Mouse (Mus musculus): ENCODE results near the gene Tfb1m. TPM values are rescaled to one million over a fixed set of nuclear protein-coding genes. Genes with fewer than 3 reads are reported as not detected.

Tfb1m gene
- polyA plus RNA-seq, 1 experiment from 2014 or later, result 14.2 TPM

DNA sequence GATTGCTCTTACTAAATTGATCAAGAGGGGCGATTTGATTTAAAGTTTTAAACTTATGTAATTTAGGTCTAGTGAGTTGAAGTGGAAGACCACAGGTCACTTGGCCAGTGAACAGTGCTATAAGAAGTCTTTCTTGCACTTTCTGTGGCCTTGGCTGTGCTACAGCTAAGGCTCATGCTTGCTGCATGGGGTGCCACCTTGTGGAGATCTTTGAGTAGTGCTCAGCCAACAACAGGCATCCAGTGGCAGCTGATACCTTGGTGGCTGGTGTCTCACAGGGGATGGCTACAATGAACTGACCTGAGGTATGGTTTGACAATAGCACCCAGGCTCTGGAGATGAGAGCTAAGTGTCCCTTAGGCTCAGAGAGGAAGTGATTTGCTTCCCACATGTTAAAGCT lies 47.7 kb downstream of the Tfb1m start:
- ATAC-seq (replicated peaks; ENCODE audit: insufficient number of reproducible peaks, insufficient read depth, low FRiP score, low read depth), result no peak
- Histone ChIP-seq H3K27me3 (no peaks in the 10 kb centered on the region), H3K4me1 (replicated peaks) (no peaks in the 10 kb centered on the region), H3K9me3 (replicated peaks) (no peaks in the 10 kb centered on the region), H3K9ac (no peak overlapping the region), H3K36me3 (no peaks in the 10 kb centered on the region), H3K4me3 (no peak overlapping the region), H3K27ac (no peak overlapping the region), H3K4me2 (no peak overlapping the region)
- WGBS, result 13% methylated on average over 1 of the region's 1 CpGs

DNA sequence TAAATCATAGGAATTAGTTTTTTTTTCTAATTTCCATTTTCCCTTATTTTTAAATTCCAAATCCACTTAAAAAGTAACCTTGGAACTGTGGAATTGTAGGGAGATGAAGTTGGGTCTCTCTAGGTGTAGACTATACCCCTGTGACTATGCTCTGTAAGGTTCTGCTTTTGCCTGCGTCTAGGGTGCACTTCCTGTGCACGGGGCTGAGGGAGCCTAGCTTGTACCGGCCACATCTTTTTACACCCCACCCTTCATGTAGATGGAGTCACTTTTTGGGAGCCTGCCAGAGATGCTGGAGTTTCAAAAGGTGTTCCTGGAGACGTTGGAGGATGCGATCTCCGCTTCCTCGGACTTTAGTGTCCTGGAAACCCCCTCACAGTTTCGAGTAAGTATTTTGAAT lies 51.1 kb downstream of the Tfb1m start:
- no peak overlapping the region for H3K27ac ChIP-seq
- WGBS, result 79% methylated on average over 8 of the region's 8 CpGs
- H3K4me1 ChIP-seq (replicated peaks), result no peaks in the 10 kb centered on the region
- no peaks in the 10 kb centered on the region for H3K27me3 ChIP-seq
- H3K9ac ChIP-seq, result no peak overlapping the region
- H3K9me3 ChIP-seq (replicated peaks), result no peaks in the 10 kb centered on the region
- no peaks in the 10 kb centered on the region for H3K36me3 ChIP-seq
- H3K4me2 ChIP-seq, result no peak overlapping the region
- no peak overlapping the region for H3K4me3 ChIP-seq
- ATAC-seq (replicated peaks; ENCODE audit: insufficient number of reproducible peaks, insufficient read depth, low FRiP score, low read depth), result no peak

DNA sequence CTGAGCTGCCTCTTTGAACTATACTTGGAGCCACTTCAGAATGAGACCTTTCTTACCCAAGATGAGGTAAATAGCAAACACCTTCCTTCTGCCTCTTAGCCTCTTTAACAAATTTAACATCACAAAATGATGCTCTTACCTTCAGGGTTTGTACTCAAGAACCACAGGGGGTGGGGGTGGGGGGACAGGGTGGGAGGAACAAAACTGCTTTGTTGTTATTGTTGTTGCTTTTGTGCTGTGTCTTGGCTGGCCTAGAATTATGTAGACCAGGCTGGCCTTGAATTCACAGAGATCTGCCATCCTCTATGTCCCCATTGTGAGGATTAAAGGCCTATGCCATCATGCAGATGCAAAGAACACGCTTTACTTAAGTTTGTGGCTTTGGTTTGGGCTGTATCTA lies 51.9 kb downstream of the Tfb1m start:
- H3K4me2 ChIP-seq, result no peak overlapping the region
- no peak for ATAC-seq (replicated peaks; ENCODE audit: insufficient number of reproducible peaks, insufficient read depth, low FRiP score, low read depth)
- H3K9me3 ChIP-seq (replicated peaks), result no peaks in the 10 kb centered on the region
- H3K27me3 ChIP-seq, result no peaks in the 10 kb centered on the region
- no peak overlapping the region for H3K4me3 ChIP-seq
- no peaks in the 10 kb centered on the region for H3K4me1 ChIP-seq (replicated peaks)
- no peak overlapping the region for H3K9ac ChIP-seq
- WGBS, result 85% methylated on average over 1 of the region's 1 CpGs
- no peak overlapping the region for H3K27ac ChIP-seq
- H3K36me3 ChIP-seq, result no peaks in the 10 kb centered on the region

DNA sequence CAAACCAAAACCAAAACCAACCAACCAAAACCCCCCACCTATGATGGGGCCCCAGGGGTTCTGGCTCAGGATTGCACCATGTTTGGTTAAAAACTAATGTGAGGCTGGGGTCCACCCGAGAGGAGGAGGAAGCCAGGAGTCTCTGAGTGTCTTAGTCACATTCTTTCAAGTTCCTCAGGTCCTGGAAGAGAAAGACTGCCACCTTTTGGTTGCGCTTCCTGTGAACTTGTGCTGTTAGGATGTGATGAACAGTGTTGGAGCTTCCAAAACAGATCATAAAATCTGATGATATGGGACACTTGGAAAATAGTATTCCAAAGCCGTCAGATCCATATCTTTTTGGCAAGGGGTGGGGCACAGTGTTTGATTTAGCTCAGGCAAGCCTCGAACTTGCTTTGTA lies 56.6 kb downstream of the Tfb1m start:
- H3K9me3 ChIP-seq (replicated peaks), result no peaks in the 10 kb centered on the region
- 77% methylated on average over 4 of the region's 4 CpGs for WGBS
- H3K9ac ChIP-seq, result no peak overlapping the region
- no peak overlapping the region for H3K4me2 ChIP-seq
- H3K27me3 ChIP-seq, result no peaks in the 10 kb centered on the region
- no peaks in the 10 kb centered on the region for H3K4me1 ChIP-seq (replicated peaks)
- no peak for ATAC-seq (replicated peaks; ENCODE audit: insufficient number of reproducible peaks, insufficient read depth, low FRiP score, low read depth)
- no peaks in the 10 kb centered on the region for H3K36me3 ChIP-seq
- H3K27ac ChIP-seq, result no peak overlapping the region
- no peak overlapping the region for H3K4me3 ChIP-seq

DNA sequence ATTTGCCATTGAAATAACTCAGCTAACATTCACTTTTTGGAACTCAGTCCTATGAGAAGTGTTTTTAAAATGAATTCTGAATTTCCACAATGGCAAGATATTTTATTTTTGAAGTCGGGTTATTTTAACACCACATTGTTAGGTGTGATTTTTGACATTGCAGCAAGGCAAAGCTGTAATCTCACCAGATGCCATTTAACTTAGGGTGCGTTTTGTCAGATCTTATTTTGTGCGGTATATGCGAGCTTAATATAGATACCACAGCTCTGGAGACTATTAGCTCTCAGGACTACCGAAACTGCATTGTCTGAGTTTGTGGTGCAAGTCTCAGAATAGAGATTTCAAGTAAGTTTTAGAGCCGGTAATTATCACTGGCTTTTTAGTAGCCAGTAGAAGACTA lies 57.5 kb downstream of the Tfb1m start:
- no peaks in the 10 kb centered on the region for H3K9me3 ChIP-seq (replicated peaks)
- no peak overlapping the region for H3K27ac ChIP-seq
- no peaks in the 10 kb centered on the region for H3K4me1 ChIP-seq (replicated peaks)
- H3K4me3 ChIP-seq, result no peak overlapping the region
- H3K9ac ChIP-seq, result no peak overlapping the region
- no peaks in the 10 kb centered on the region for H3K36me3 ChIP-seq
- WGBS, result 85% methylated on average over 6 of the region's 6 CpGs
- no peak overlapping the region for H3K4me2 ChIP-seq
- H3K27me3 ChIP-seq, result no peaks in the 10 kb centered on the region
- ATAC-seq (replicated peaks; ENCODE audit: insufficient number of reproducible peaks, insufficient read depth, low FRiP score, low read depth), result no peak

DNA sequence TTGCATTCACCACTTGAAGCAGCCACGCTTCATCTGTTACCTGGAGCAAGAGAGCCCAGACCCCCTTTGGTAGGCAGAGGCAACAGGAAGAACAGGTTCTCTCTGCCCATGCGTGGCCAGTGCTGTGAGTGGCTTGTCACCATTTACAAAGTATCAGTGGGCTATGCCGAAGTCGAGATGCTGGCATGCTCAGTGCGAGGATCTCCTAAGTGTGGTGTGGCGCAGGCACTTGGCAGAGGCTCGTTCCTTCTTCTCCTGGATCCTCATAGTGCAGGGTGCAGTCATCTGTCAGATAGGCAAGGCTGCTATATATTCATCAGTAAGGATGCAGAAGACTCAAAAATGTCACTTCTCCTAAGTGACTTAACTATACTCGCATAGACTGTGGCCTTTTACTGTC lies 58.1 kb downstream of the Tfb1m start:
- Histone ChIP-seq H3K27me3 (no peaks in the 10 kb centered on the region), H3K9ac (no peak overlapping the region), H3K4me1 (replicated peaks) (no peaks in the 10 kb centered on the region), H3K9me3 (replicated peaks) (no peaks in the 10 kb centered on the region), H3K27ac (no peak overlapping the region), H3K36me3 (no peaks in the 10 kb centered on the region), H3K4me2 (no peak overlapping the region), H3K4me3 (no peak overlapping the region)
- no peak for ATAC-seq (replicated peaks; ENCODE audit: insufficient number of reproducible peaks, insufficient read depth, low FRiP score, low read depth)
- 92% methylated on average over 8 of the region's 8 CpGs for WGBS

DNA sequence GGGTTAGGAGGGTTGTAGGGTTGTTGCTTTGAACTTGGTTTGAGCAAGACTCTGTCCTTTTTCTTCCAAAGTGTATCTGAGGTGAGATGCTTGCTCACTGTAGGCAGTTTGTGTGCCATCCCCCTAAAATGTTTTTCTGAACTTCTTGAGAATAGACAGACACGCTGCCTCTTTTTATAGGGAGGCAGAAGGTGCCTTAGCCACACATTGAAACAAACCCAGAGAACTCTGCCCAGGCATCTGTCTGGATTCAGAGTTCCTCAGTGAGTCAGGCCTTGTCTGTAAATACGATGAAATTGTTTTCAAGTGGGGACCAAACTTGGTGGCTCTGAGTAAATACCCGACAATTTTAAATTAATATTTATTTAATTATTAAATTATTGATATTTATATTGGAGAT lies 59.0 kb downstream of the Tfb1m start:
- Histone ChIP-seq H3K4me2 (no peak overlapping the region), H3K9ac (no peak overlapping the region), H3K27me3 (no peaks in the 10 kb centered on the region), H3K4me3 (no peak overlapping the region), H3K27ac (no peak overlapping the region), H3K36me3 (no peaks in the 10 kb centered on the region), H3K4me1 (replicated peaks) (no peaks in the 10 kb centered on the region), H3K9me3 (replicated peaks) (no peaks in the 10 kb centered on the region)
- ATAC-seq (replicated peaks; ENCODE audit: insufficient number of reproducible peaks, insufficient read depth, low FRiP score, low read depth), result no peak
- 92% methylated on average over 3 of the region's 3 CpGs for WGBS

DNA sequence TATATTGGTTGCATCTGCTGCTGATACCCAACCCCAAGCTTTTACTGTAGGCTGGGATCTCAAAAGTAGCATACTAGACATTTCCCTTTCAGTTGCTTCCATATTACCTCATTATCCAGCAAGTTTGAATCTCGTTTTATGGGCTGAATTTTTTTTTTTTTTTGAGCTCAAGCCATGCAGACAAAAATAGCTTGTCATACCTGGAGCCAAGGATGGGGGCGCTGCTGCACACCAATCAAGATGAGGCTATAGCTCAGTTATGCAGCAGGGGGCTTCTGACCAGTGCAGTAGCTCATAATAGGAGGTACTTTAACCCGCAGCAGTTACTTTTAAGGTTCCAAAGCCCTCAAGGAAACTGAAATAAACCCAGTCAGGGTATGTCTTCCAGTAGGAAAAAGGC lies 59.5 kb downstream of the Tfb1m start:
- 29% methylated on average over 3 of the region's 3 CpGs for WGBS

DNA sequence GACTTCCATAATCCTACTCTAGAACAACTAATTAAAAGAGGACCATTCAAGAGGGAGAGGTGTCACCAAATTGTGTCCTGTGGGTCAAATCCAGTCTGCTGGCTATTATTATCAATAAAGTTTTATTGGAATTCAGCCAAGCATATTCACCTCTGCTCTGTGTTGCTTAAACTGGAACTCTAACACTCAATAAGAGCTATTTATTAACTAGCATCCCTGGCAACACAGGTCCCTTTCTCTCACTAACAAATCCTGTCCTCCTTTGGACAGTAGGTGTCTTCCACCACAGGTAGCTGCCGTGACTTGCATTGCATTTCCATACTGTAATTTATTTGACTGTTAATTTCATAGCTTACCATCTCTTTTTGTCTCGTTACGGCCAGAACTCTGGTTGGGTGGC lies 61.5 kb downstream of the Tfb1m start:
- Histone ChIP-seq H3K4me2 (no peak overlapping the region), H3K9me3 (replicated peaks) (no peaks in the 10 kb centered on the region), H3K9ac (no peak overlapping the region), H3K4me3 (no peak overlapping the region), H3K4me1 (replicated peaks) (no peaks in the 10 kb centered on the region), H3K27me3 (no peaks in the 10 kb centered on the region), H3K27ac (no peak overlapping the region), H3K36me3 (no peaks in the 10 kb centered on the region)
- ATAC-seq (replicated peaks; ENCODE audit: insufficient number of reproducible peaks, insufficient read depth, low FRiP score, low read depth), result no peak
- WGBS, result 97% methylated on average over 3 of the region's 3 CpGs

More for the DNA sequence above, 59.5 kb downstream of the Tfb1m start:
- no peak overlapping the region for H3K4me2 ChIP-seq
- no peak for ATAC-seq (replicated peaks; ENCODE audit: insufficient number of reproducible peaks, insufficient read depth, low FRiP score, low read depth)
- H3K9ac ChIP-seq, result no peak overlapping the region
- H3K27ac ChIP-seq, result no peak overlapping the region
- H3K4me1 ChIP-seq (replicated peaks), result no peaks in the 10 kb centered on the region
- no peak overlapping the region for H3K4me3 ChIP-seq
- no peaks in the 10 kb centered on the region for H3K36me3 ChIP-seq
- H3K9me3 ChIP-seq (replicated peaks), result no peaks in the 10 kb centered on the region
- no peaks in the 10 kb centered on the region for H3K27me3 ChIP-seq

DNA sequence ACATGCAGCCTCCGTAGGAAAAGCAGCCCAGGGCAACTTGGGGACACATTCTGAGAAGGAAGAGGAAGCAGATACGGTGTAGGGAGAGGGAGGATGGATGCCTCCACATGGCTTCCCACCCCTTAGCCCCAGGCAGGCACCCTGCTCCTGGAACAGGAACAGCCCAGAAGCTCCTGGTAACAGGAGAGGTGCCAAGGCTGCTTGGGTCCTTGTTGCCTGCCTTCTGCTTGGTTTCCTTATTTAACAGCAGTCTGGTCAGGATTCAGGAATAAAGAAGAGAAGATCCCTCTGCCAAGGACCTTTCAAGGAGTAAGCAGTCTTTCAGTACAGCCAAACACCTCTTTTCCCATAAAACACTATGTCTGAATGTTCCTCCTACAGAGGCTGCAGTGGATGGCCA lies 62.0 kb downstream of the Tfb1m start:
- Histone ChIP-seq H3K27me3 (no peaks in the 10 kb centered on the region), H3K9me3 (replicated peaks) (no peaks in the 10 kb centered on the region), H3K4me2 (no peak overlapping the region), H3K4me1 (replicated peaks) (no peaks in the 10 kb centered on the region), H3K36me3 (no peaks in the 10 kb centered on the region), H3K4me3 (no peak overlapping the region), H3K9ac (no peak overlapping the region), H3K27ac (no peak overlapping the region)
- ATAC-seq (replicated peaks; ENCODE audit: insufficient number of reproducible peaks, insufficient read depth, low FRiP score, low read depth), result no peak
- WGBS, result 50% methylated on average over 2 of the region's 2 CpGs

DNA sequence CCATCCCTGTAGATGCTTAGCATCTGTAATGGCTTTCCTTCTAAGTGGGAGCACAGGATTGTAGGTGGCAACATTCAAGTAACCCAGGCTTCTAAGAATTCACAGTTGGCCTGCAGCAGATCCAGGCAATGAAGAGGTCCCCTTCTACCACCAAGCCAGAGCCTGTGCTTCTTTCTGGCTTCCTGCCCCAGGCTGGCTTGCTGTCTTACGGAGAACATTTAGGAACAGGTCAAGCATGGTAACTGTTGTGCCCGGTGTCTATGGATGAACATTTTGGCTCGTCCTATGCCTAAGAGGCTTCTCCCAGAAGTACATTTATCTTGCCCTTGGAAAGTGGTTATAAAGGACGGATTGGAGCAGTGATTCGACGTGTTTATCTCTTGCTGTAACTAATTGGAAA lies 65.9 kb downstream of the Tfb1m start:
- no peaks in the 10 kb centered on the region for H3K27me3 ChIP-seq
- H3K27ac ChIP-seq, result no peak overlapping the region
- WGBS, result 74% methylated on average over 6 of the region's 6 CpGs
- ATAC-seq (replicated peaks; ENCODE audit: insufficient number of reproducible peaks, insufficient read depth, low FRiP score, low read depth), result no peak
- no peak overlapping the region for H3K4me3 ChIP-seq
- H3K9me3 ChIP-seq (replicated peaks), result no peaks in the 10 kb centered on the region
- no peak overlapping the region for H3K9ac ChIP-seq
- no peaks in the 10 kb centered on the region for H3K36me3 ChIP-seq
- H3K4me2 ChIP-seq, result no peak overlapping the region
- no peaks in the 10 kb centered on the region for H3K4me1 ChIP-seq (replicated peaks)

DNA sequence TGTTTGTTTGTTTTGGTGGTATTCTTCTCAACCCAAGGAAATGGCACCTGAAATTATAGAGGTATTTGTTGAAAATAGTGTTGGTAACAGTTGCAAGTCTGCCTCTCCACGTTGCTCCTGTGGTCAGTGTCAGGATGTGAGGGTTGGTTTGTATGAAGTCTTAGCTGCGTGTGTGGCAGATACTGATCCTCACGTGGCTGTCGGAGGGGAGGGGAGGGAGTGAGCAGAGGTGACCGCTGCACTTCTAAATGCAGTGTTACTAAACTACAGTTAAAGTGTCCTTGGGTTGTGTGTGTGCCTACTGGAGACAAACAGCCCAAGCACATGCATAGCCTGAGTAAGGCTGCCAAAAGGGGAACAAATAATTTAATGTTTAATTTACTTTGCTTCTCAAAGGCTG lies 66.5 kb downstream of the Tfb1m start:
- ATAC-seq (replicated peaks; ENCODE audit: insufficient number of reproducible peaks, insufficient read depth, low FRiP score, low read depth), result no peak
- no peaks in the 10 kb centered on the region for H3K9me3 ChIP-seq (replicated peaks)
- no peaks in the 10 kb centered on the region for H3K36me3 ChIP-seq
- H3K9ac ChIP-seq, result no peak overlapping the region
- 56% methylated on average over 5 of the region's 5 CpGs for WGBS
- H3K4me2 ChIP-seq, result no peak overlapping the region
- H3K27me3 ChIP-seq, result no peaks in the 10 kb centered on the region
- H3K4me1 ChIP-seq (replicated peaks), result no peaks in the 10 kb centered on the region
- H3K4me3 ChIP-seq, result no peak overlapping the region
- no peak overlapping the region for H3K27ac ChIP-seq

Data from heart, embryonic 15.5 days (tissue).